Mouse (Mus musculus): ENCODE measurements around the gene Krt6b. TPM values are rescaled to one million over a fixed set of nuclear protein-coding genes. Genes with fewer than 3 reads are reported as not detected.

Gene Krt6b
- polyA plus RNA-seq (2014; fragmentation: Nextera tagmentation; extraction: Ambion mirVana) = not detected in 2 replicates

DNA sequence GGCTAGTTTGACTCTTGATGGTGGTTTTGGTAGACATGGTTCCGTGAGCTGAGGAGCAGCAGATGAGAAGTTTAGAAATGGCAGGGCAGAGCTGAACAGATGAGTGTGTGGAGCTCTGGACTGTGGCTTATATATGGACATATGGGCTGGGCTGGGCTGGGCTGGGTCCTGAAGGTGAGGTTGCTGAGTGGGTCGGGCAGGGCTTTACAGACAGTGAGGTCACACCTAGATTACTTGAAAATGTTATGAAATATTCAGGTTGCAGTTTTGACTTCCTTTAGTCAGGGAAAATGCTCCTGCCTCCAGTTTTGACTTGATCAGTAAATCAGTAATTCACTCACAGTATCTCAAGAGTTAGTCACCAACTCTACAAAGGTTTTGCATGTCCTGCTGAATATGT is at the start of gene Krt6b:
TSS of gene Krt6b (minus strand) at position 101 of the 400 bp plus-strand sequence.
- Histone ChIP-seq H3K4me2 (replicated peaks) (no peak within 1 kb of the TSS), H3K4me3 (replicated peaks; ENCODE audit: low read length) (no peak within 1 kb of the TSS), H3K27me3 (ENCODE audit: control insufficient read depth, insufficient read depth, low read length) (no peaks in the 10 kb centered on the region), H3K36me3 (replicated peaks; ENCODE audit: control insufficient read depth, insufficient read depth) (no peaks in the 10 kb centered on the region), H3K9me3 (ENCODE audit: control insufficient read depth, low read length) (no peaks in the 10 kb centered on the region), H3K9ac (no peak within 1 kb of the TSS), H3K27ac (no peak within 1 kb of the TSS), H3K4me1 (replicated peaks; ENCODE audit: control insufficient read depth, insufficient read depth, low read length) (no peaks in the 10 kb centered on the region)
- WGBS = 93% methylated on average over 2 of the region's 2 CpGs
- DNase-seq (ENCODE audit: low spot score) (no peak), ATAC-seq (ENCODE audit: low FRiP score) (no peak)

DNA sequence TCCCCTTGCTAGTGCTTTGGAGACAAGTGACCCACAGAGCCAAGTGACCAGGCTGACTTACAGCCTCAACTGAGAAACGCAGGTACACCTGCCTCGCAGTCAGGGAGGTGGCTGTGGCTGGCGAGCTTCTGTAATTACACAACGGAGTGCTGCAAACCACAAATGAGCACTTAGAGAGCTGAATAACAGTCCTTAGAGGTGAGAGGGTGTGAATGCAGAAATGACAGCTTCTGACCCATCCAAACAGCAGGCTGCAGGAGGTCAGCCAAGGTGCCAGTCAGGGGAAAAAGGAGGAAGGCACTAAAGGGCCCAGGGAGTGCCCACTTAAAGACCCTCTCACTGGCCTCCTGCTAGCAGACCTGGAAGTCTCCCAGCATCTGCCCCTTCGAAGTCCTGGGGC is 44.6 kb upstream of the Krt6b start:
- no peaks in the 10 kb centered on the region for H3K36me3 ChIP-seq (replicated peaks; ENCODE audit: control insufficient read depth, insufficient read depth)
- 75% methylated on average over 5 of the region's 5 CpGs for WGBS
- ATAC-seq (ENCODE audit: low FRiP score) = no peak

DNA sequence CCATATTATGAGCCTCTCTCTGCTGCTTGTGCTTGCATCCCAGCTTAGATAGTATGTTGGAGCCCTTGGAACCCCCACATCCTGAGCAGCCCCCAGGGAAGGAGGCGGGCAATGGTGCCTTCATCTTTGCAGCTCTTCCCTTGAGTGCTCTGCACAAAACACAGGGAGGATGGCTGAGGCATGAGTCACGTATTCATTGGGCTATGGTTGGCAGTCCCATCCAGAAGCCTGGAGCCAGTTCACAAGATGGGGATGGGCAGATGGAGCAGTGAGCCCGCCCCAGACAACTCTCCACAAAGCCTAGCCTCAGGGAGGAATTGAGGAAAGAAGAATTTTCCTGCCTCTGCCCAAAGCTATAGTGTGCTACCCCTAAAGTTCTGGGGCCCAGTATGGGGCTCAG is 35.7 kb upstream of the Krt6b start:
- Histone ChIP-seq H3K4me1 (replicated peaks; ENCODE audit: control insufficient read depth, insufficient read depth, low read length) (no peaks in the 10 kb centered on the region), H3K9me3 (ENCODE audit: control insufficient read depth, low read length) (no peaks in the 10 kb centered on the region), H3K27ac (no peak overlapping the region), H3K27me3 (ENCODE audit: control insufficient read depth, insufficient read depth, low read length) (no peaks in the 10 kb centered on the region), H3K9ac (no peak overlapping the region), H3K4me2 (replicated peaks) (no peak overlapping the region), H3K36me3 (replicated peaks; ENCODE audit: control insufficient read depth, insufficient read depth) (no peaks in the 10 kb centered on the region), H3K4me3 (replicated peaks; ENCODE audit: low read length) (no peak overlapping the region)
- DNase-seq (ENCODE audit: low spot score) (no peak), ATAC-seq (ENCODE audit: low FRiP score) (no peak)
- 71% methylated on average over 3 of the region's 3 CpGs for WGBS

More for the DNA sequence above, 44.6 kb upstream of the Krt6b start:
- H3K4me1 ChIP-seq (replicated peaks; ENCODE audit: control insufficient read depth, insufficient read depth, low read length) = no peaks in the 10 kb centered on the region
- no peak overlapping the region for H3K4me3 ChIP-seq (replicated peaks; ENCODE audit: low read length)
- H3K27ac ChIP-seq = no peak overlapping the region
- H3K4me2 ChIP-seq (replicated peaks) = no peak overlapping the region
- no peak for DNase-seq (ENCODE audit: low spot score)
- H3K27me3 ChIP-seq (ENCODE audit: control insufficient read depth, insufficient read depth, low read length) = no peaks in the 10 kb centered on the region
- no peaks in the 10 kb centered on the region for H3K9me3 ChIP-seq (ENCODE audit: control insufficient read depth, low read length)
- H3K9ac ChIP-seq = no peak overlapping the region

DNA sequence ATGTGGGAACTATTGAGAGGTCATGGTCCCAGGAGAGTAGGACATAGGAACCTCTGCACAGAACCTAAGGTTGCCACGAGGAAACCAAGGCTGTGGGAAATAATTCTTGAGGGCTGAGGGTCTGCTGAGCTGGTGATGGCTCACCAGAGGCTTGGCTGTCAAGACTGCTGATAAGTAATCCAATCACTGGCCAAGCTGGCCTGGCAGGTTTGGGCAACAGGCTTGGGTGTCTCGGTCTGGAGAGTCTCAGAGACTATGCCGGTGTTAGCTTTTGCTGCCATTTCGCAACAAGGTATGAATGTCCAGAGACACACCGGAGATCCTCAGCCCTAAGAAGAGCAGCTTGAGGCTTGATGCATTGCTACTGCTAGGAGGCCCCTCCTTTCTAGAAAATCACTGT is 34.3 kb upstream of the Krt6b start:
- no peaks in the 10 kb centered on the region for H3K9me3 ChIP-seq (ENCODE audit: control insufficient read depth, low read length)
- H3K4me3 ChIP-seq (replicated peaks; ENCODE audit: low read length) = no peak overlapping the region
- H3K4me2 ChIP-seq (replicated peaks) = no peak overlapping the region
- H3K36me3 ChIP-seq (replicated peaks; ENCODE audit: control insufficient read depth, insufficient read depth) = no peaks in the 10 kb centered on the region
- no peak overlapping the region for H3K9ac ChIP-seq
- DNase-seq (ENCODE audit: low spot score) (no peak), ATAC-seq (ENCODE audit: low FRiP score) (no peak)
- H3K4me1 ChIP-seq (replicated peaks; ENCODE audit: control insufficient read depth, insufficient read depth, low read length) = no peaks in the 10 kb centered on the region
- 94% methylated on average over 5 of the region's 5 CpGs for WGBS
- H3K27ac ChIP-seq = no peak overlapping the region
- H3K27me3 ChIP-seq (ENCODE audit: control insufficient read depth, insufficient read depth, low read length) = no peaks in the 10 kb centered on the region

DNA sequence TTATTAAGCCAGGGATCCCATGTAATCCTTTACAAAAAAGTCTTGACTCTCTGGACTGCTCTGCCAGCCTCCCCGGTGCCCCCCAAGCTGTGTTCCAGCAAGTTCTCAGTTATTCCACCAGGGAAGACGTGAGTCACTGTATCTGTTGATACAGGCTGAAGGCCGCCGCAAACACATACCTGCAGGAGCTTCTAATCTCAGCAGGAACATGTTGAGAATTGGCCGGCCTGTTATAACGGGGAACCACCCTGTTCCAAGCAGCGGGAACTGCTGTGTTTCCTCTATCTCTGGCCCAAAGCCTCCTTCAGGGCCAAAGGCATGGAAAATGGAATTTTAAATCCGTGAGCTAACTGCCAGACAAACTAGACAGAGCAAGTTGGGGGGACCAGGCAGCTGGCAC is 33.6 kb upstream of the Krt6b start:
- Histone ChIP-seq H3K4me3 (replicated peaks; ENCODE audit: low read length) (no peak overlapping the region), H3K36me3 (replicated peaks; ENCODE audit: control insufficient read depth, insufficient read depth) (no peaks in the 10 kb centered on the region), H3K9ac (no peak overlapping the region), H3K27ac (no peak overlapping the region), H3K27me3 (ENCODE audit: control insufficient read depth, insufficient read depth, low read length) (no peaks in the 10 kb centered on the region), H3K9me3 (ENCODE audit: control insufficient read depth, low read length) (no peaks in the 10 kb centered on the region), H3K4me1 (replicated peaks; ENCODE audit: control insufficient read depth, insufficient read depth, low read length) (no peaks in the 10 kb centered on the region), H3K4me2 (replicated peaks) (no peak overlapping the region)
- DNase-seq (ENCODE audit: low spot score) = no peak
- ATAC-seq (ENCODE audit: low FRiP score) = no peak
- WGBS = 79% methylated on average over 8 of the region's 8 CpGs

DNA sequence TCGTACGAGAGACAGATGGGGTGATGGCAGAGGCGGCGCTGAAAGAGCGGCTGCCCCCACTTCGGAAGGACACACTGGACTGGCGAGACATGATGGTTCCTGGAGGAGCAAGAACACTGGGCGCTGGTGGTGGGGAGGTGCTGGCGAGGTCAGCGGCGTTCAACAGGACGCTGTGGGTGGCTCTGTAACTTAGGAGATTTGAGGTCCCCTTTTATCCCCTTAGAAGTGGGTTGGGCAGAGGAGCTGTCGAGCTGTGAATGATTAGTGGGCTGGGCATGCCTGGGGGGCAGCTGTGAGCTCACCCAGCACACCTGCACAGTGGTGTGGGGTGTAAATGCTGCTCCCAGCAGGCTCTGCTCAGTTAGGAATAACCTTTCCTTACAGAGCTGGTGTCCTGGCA is 32.6 kb upstream of the Krt6b start, which contains the start of gene Krt5:
TSS of gene Krt5 (minus strand) at position 179 of the 400 bp plus-strand sequence.
- ATAC-seq (ENCODE audit: low FRiP score) = no peak
- 70% methylated on average over 13 of the region's 13 CpGs for WGBS

DNA sequence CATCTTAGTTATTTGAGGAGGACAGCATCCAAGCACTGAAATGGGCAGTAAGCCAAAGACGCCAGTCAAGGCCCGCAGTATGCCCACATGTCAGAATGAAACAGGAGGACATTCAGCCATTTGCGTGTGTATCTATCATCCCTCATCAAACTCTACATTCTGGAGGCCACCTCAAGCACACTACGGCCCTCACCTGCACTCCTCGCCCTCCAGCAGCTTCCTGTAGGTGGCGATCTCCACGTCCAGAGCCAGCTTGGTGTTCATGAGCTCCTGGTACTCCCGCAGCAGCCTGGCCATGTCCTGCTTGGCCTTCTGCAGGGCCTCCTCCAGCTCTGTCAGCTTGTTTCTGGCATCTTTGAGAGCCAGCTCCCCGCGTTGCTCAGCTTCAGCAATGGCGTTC is 28.6 kb upstream of the Krt6b start:
- no peaks in the 10 kb centered on the region for H3K36me3 ChIP-seq (replicated peaks; ENCODE audit: control insufficient read depth, insufficient read depth)

More for the DNA sequence above, 32.6 kb upstream of the Krt6b start, which contains the start of gene Krt5:
- Histone ChIP-seq H3K4me2 (replicated peaks) (no peak within 1 kb of the TSS), H3K9ac (no peak within 1 kb of the TSS), H3K27ac (no peak within 1 kb of the TSS), H3K9me3 (ENCODE audit: control insufficient read depth, low read length) (no peaks in the 10 kb centered on the region), H3K36me3 (replicated peaks; ENCODE audit: control insufficient read depth, insufficient read depth) (no peaks in the 10 kb centered on the region), H3K4me1 (replicated peaks; ENCODE audit: control insufficient read depth, insufficient read depth, low read length) (no peaks in the 10 kb centered on the region), H3K4me3 (replicated peaks; ENCODE audit: low read length) (no peak within 1 kb of the TSS), H3K27me3 (ENCODE audit: control insufficient read depth, insufficient read depth, low read length) (no peaks in the 10 kb centered on the region)
- DNase-seq (ENCODE audit: low spot score) = no peak

DNA sequence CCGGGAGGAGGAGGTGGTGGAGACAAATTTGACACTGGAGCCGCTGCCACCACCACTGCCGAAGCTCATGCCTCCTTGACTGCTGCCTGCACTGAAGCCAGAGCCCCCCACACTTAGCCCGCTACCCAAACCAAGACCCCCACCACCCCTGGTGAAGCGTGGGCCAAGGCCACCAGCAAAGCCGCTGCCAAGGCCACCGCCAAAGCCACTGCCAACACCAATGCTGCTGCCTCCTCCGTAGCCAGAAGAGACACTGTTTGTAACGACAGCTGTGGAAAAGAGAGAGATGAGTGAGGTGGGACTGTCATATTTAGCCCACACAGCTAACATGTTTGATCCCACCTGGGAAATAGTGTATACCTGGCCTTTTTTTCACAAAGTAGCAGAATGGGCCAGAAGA is 27.4 kb upstream of the Krt6b start:
- Histone ChIP-seq H3K4me1 (replicated peaks; ENCODE audit: control insufficient read depth, insufficient read depth, low read length) (no peaks in the 10 kb centered on the region), H3K9ac (no peak overlapping the region), H3K4me3 (replicated peaks; ENCODE audit: low read length) (no peak overlapping the region), H3K36me3 (replicated peaks; ENCODE audit: control insufficient read depth, insufficient read depth) (no peaks in the 10 kb centered on the region), H3K27ac (no peak overlapping the region), H3K4me2 (replicated peaks) (no peak overlapping the region), H3K9me3 (ENCODE audit: control insufficient read depth, low read length) (no peaks in the 10 kb centered on the region), H3K27me3 (ENCODE audit: control insufficient read depth, insufficient read depth, low read length) (no peaks in the 10 kb centered on the region)
- 94% methylated on average over 9 of the region's 9 CpGs for WGBS
- ATAC-seq (ENCODE audit: low FRiP score) = no peak
- no peak for DNase-seq (ENCODE audit: low spot score)

More for the DNA sequence above, 28.6 kb upstream of the Krt6b start:
- DNase-seq (ENCODE audit: low spot score) (no peak), ATAC-seq (ENCODE audit: low FRiP score) (no peak)
- Histone ChIP-seq H3K4me1 (replicated peaks; ENCODE audit: control insufficient read depth, insufficient read depth, low read length) (no peaks in the 10 kb centered on the region), H3K27me3 (ENCODE audit: control insufficient read depth, insufficient read depth, low read length) (no peaks in the 10 kb centered on the region), H3K4me3 (replicated peaks; ENCODE audit: low read length) (no peak overlapping the region), H3K9me3 (ENCODE audit: control insufficient read depth, low read length) (no peaks in the 10 kb centered on the region), H3K27ac (no peak overlapping the region), H3K4me2 (replicated peaks) (no peak overlapping the region), H3K9ac (no peak overlapping the region)
- WGBS = 62% methylated on average over 11 of the region's 11 CpGs

GRCm38 (mm10) chr15:101704066-101704465 is 24.0 kb upstream of the Krt6b start:
- no peak for ATAC-seq (ENCODE audit: low FRiP score)
- WGBS = 70% methylated on average over 4 of the region's 4 CpGs
- Histone ChIP-seq H3K9me3 (ENCODE audit: control insufficient read depth, low read length) (no peaks in the 10 kb centered on the region), H3K9ac (no peak overlapping the region), H3K27ac (no peak overlapping the region), H3K4me2 (replicated peaks) (no peak overlapping the region), H3K4me1 (replicated peaks; ENCODE audit: control insufficient read depth, insufficient read depth, low read length) (no peaks in the 10 kb centered on the region), H3K27me3 (ENCODE audit: control insufficient read depth, insufficient read depth, low read length) (no peaks in the 10 kb centered on the region), H3K4me3 (replicated peaks; ENCODE audit: low read length) (no peak overlapping the region), H3K36me3 (replicated peaks; ENCODE audit: control insufficient read depth, insufficient read depth) (no peaks in the 10 kb centered on the region)
- no peak for DNase-seq (ENCODE audit: low spot score)

- Histone ChIP-seq H3K4me2 (replicated peaks) (no peak overlapping the region), H3K9me3 (ENCODE audit: control insufficient read depth, low read length) (no peaks in the 10 kb centered on the region), H3K4me3 (replicated peaks; ENCODE audit: low read length) (no peak overlapping the region), H3K36me3 (replicated peaks; ENCODE audit: control insufficient read depth, insufficient read depth) (no peaks in the 10 kb centered on the region), H3K4me1 (replicated peaks; ENCODE audit: control insufficient read depth, insufficient read depth, low read length) (no peaks in the 10 kb centered on the region), H3K27me3 (ENCODE audit: control insufficient read depth, insufficient read depth, low read length) (no peaks in the 10 kb centered on the region), H3K27ac (no peak overlapping the region), H3K9ac (no peak overlapping the region)
- DNase-seq (ENCODE audit: low spot score) (no peak), ATAC-seq (ENCODE audit: low FRiP score) (no peak)
- 4% methylated on average over 2 of the region's 2 CpGs for WGBS
These were observed 22.3 kb upstream of the Krt6b start for GRCm38 (mm10) chr15:101702380-101702779.

Data from hindbrain, embryonic 14.5 days (tissue).